Mouse (Mus musculus): ENCODE data around the gene Caprin1.

Caprin1 gene

GRCm38 (mm10) chr2:103797491-103798009 is at the start of gene Caprin1:
Gene Caprin1, minus strand, starts transcription at chr2:103797649.
- peak; percentile 95 for DNase-seq

GRCm38 (mm10) chr2:103846875-103847274 is 49.4 kb upstream of the Caprin1 start:
- DNase-seq, result no peak

GRCm38 (mm10) chr2:103846271-103846670 is 48.8 kb upstream of the Caprin1 start:
- no peak for DNase-seq

GRCm38 (mm10) chr2:103844016-103844415 is 46.6 kb upstream of the Caprin1 start:
- DNase-seq, result no peak

GRCm38 (mm10) chr2:103843321-103843720 is 45.9 kb upstream of the Caprin1 start:
- no peak for DNase-seq

- no peak for DNase-seq
Measured at GRCm38 (mm10) chr2:103842299-103842698, 44.9 kb upstream of the Caprin1 start.

- DNase-seq, result no peak
Measured at GRCm38 (mm10) chr2:103838483-103838882, 41.0 kb upstream of the Caprin1 start.

- no peak for DNase-seq
Measured at GRCm38 (mm10) chr2:103837166-103837565, 39.7 kb upstream of the Caprin1 start.

GRCm38 (mm10) chr2:103835614-103836395 is 38.4 kb upstream of the Caprin1 start:
- no peak for DNase-seq

- no peak for DNase-seq
Measured at GRCm38 (mm10) chr2:103833816-103834445, 36.5 kb upstream of the Caprin1 start.

- DNase-seq, result no peak
Measured at GRCm38 (mm10) chr2:103832899-103833298, 35.5 kb upstream of the Caprin1 start.

GRCm38 (mm10) chr2:103828900-103829299 is 31.5 kb upstream of the Caprin1 start:
- DNase-seq, result no peak

GRCm38 (mm10) chr2:103824916-103825315 is 27.5 kb upstream of the Caprin1 start:
- no peak for DNase-seq

GRCm38 (mm10) chr2:103822560-103822959 is 25.1 kb upstream of the Caprin1 start:
- DNase-seq, result no peak

- no peak for DNase-seq
Measured at GRCm38 (mm10) chr2:103817145-103817895, 19.9 kb upstream of the Caprin1 start.

GRCm38 (mm10) chr2:103815976-103816375 is 18.5 kb upstream of the Caprin1 start:
- DNase-seq, result no peak

GRCm38 (mm10) chr2:103811465-103812191 is 14.2 kb upstream of the Caprin1 start:
- no peak for DNase-seq

- no peak for DNase-seq
Measured at GRCm38 (mm10) chr2:103810412-103810811, 13.0 kb upstream of the Caprin1 start.

GRCm38 (mm10) chr2:103808466-103808865 is 11.0 kb upstream of the Caprin1 start:
- DNase-seq, result no peak

- DNase-seq, result no peak
Measured at GRCm38 (mm10) chr2:103803770-103804530, 6.5 kb upstream of the Caprin1 start.

- DNase-seq, result no peak
Measured at GRCm38 (mm10) chr2:103802422-103802821, 5.0 kb upstream of the Caprin1 start.
